Mouse (Mus musculus) 3134 (cell line): Measurements from ENCODE around the gene Hinfp.
"Not testable (repeated sequence)": the region's sequence is repeated elsewhere in the genome, so short reads cannot be mapped to it uniquely, and the experiment has no call there.

Source experiments
- DNase-seq: peaks from one replicate; pipeline ENCODE4 v3.0.0-alpha.2; 2011; ENCODE audit warnings: low spot score; ENCODE audit not compliant: insufficient read length; ENCODE audit errors: extremely low read depth

Gene Hinfp

DNA sequence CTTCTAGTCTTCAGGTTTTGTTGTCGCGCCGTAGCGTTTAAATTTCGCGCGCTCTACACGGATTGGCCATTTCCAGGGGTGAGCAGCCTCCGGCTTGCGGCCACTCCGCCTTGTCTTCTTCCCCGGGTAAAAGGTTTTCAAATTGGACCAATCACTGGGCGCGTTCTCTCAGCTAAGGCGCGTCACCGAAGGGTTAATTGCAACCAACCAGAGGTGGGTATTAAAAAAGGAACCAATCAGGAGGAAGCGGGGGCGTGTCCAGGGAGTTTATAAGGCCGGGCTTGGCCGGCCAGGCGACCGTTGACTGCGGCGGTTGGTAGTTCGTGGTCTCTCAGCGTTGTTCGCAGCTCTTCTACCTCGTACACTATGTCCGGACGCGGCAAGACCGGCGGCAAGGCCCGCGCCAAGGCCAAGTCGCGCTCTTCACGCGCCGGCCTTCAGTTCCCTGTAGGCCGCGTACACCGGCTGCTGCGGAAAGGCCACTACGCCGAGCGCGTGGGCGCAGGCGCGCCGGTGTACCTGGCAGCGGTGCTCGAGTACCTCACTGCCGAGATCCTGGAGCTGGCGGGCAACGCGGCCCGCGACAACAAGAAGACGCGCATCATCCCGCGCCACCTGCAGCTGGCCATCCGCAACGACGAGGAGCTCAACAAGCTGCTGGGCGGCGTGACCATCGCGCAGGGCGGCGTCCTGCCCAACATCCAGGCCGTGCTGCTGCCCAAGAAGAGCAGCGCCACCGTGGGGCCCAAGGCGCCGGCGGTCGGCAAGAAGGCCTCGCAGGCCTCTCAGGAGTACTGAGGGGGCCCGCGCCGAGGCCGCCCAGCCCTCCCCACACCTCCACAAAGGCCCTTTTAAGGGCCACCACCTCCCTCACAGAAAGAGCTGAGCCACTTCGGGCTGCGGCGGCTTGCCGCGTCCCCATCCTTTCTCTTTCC, 29.2 kb upstream of the Hinfp start, which contains the start of gene H2afx:
Gene H2afx (plus strand): TSS at position 299 of the 935 bp plus-strand sequence.
- DNase-seq: peak; percentile 100

DNA sequence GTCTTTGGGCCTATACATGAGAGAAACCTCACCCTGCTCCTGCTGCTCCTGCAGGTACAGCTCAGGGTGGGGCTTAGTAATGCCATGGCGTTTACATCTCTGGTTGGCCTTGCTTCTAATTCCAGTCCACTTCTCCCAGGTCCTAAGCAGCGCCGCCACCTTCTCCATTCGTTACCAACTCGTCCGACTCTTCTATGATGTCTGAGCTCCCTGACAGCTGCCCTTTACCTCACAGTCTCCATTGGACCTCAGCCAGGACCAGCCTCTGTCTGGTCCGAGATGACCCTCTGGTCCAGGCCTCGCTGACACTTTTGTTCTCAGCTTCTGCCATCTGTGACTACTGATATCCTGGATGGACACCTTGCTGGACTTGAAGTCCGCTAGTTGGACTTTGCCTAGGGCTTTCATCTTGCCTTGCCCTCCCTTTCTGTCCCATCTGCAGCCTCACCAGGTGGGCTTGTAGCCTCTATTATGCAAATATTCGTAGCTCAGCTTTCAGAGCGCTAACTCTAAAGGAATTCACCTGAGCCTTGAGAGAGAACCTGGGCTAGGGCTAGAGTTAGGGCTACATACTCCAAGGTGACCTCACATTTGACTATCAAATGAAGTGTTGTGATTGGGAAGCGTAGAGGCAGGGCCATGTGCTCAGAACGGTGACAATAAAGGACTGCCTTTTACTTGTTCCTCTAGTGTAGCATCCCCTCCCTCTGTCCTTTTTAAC, 27.6 kb upstream of the Hinfp start:
- DNase-seq: no peak

DNA sequence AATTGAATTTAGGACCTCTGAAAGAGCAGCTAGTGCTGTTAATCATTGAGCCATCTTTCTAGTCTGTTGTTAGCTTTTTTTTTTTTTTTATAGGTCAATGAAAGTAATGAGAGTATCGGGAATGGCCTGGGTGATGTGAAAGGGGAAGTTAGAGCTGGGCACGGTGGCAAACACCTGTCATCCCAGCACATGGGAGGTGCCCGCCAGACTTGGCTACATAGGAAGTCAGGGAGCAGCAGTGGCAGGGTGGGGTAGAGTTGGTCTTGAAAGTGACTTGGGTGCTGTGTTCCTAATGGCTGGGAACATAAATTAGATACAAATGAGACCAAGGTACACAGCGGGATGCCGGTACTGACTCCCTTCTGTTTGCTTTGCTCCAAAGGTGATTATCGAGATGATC, 25.3 kb upstream of the Hinfp start:
- no peak for DNase-seq

DNA sequence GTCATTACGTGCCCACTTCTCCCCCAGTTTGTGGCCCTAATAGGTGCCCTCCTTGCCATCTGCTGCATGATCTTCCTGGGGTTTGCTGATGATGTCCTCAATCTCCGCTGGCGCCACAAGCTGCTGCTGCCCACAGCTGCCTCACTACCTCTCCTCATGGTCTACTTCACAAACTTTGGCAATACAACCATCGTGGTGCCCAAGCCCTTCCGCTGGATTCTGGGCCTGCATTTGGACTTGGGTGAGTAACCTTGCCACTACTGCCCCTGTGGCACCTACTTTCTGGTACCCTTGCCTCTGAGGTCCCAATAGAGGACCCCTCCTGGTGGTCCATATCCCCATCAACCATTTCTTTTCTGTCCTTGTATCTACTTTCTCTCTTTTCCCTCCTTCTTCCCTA, 22.5 kb upstream of the Hinfp start:
- no peak for DNase-seq

DNA sequence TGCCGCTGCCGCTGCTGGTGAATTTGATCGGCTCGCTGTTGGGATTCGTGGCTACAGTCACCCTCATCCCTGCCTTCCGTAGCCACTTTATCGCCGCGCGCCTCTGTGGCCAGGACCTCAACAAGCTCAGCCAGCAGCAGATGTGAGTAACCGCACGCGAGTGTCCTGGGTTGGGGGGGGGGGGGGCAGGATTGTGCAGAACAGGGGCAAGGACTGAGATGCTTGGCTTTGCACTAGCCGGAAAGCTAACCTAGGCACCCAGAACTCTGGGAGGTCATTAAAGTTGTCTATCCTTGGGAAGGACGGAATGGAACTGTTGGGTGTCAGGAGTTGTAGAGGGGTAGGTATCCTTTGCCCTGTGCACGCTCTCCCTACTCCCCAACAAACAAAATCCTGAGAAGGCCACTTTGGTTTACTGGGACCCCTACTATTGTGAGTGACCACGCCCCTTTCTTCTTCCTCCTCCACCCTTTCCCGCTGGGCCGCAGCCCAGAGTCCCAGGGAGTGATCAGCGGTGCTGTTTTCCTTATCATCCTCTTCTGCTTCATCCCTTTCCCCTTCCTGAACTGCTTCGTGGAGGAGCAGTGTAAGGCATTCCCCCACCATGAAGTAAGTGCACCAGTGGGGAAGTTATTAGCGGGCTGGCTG, 21.7 kb upstream of the Hinfp start:
- peak; percentile 39 for DNase-seq

DNA sequence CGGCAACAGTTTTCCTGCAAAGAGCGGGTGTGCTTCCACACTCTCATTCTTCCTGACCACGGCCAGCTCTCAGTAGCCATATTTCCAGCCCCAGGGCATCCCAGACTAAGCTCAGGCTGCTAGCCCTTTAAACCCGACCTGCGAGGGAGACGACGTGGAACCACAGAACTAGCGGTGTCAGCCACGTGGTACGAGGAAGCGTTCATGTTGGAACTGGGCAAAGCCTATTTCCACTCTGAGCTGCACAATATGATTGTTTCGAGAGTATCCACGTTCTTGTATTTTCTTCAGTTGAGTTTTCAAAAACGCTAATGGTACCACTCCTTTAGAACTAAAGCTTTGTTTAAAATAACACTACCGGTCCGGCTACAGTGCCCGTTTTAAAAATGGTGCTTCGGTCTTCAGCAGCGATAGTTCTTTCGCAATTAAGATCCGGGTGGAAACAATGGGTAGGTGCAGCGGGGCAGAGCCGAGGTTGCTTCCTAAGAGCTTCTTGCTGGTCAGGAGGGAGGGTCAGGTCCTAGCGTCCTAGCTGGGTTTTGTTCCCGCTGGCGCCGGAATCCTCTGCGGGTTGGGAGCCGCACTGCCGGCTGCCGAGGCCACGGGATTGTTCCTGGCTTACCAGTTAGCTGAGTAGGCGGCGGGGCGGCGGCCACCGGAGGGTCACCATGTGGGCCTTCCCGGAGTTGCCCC, 21.0 kb upstream of the Hinfp start:
- DNase-seq: peak; percentile 85

DNA sequence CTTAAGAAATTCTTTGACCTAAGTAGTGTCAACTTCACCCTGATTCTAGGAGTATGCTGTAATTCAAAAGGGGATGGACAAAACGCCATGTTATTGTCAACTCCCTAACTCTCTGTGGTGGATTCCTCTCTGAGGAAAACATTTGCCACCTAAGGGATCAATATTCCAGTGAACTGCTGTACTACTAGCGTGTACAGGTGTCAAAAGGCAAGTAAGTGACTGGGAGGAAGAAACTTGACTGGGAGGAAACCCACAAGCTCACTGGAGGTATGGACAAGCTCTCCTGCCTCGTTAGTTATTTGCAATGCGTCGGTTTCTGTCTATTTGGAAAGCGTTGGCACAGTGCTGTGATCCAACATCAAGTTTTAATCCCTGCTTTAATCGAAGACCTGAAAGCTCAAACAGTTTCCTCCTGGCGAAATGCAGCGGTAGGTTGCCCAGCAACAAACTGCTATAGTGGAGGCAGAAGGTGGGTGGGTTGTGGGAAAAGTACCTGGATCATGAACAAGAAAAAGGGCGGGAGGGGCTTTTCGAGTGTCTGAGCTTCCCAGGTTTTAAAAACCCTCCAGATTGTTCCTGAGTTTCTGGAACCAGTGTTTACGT, 20.4 kb upstream of the Hinfp start, which contains the start of gene Dpagt1:
Gene Dpagt1 (plus strand): TSS at position 252 of the 603 bp plus-strand sequence.
- peak; percentile 36 for DNase-seq

DNA sequence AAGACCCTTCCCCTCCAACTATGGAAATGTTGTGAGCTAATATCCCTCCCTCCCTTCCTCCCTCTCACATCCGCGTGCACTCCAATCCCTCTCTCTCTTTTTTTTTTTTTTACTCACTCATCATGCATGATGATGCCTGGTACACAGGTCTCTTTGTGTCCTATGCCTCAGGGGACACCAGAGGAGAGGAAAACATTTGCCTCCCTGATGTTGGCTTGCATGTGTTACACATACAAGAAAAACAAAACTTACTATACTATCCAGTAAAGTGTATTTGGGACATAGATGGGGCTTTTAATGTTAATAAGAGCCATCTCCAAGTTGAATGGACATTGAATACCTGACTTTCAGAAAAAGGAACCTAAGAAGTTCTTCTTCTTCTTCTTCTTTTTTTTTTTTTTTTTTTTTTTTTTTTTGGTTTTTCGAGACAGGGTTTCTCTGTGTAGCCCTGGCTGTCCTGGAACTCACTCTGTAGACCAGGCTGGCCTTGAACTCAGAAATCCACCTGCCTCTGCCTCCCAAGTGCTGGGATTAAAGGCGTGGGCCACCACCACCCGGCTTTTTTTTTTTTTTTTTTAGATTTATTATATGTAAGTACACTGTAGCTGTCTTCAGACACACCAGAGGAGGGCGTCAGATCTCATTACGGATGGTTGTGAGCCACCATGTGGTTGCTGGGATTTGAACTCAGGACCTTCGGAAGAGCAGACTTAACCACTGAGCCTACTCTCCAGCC, 19.7 kb upstream of the Hinfp start:
- not testable (repeated sequence) for DNase-seq

DNA sequence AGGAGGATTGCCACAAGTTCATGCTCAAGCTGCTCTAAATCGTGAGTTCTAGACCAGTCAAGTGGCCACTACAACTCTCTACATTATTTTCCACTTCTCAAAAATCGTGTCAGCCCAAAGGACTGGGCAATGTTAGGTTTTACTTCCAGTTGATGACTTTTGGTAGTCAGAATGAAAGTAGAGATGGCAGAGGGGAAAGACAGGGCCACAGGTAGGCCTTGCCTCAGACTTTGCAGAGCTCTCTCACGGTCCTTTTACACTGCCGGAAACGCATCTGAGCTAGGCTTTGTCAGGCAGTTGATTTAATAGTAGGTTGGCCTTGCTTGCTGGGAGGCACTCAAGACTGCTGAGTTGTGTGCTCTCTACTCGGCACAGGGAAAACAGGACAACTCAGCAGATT, 18.7 kb upstream of the Hinfp start:
- no peak for DNase-seq

DNA sequence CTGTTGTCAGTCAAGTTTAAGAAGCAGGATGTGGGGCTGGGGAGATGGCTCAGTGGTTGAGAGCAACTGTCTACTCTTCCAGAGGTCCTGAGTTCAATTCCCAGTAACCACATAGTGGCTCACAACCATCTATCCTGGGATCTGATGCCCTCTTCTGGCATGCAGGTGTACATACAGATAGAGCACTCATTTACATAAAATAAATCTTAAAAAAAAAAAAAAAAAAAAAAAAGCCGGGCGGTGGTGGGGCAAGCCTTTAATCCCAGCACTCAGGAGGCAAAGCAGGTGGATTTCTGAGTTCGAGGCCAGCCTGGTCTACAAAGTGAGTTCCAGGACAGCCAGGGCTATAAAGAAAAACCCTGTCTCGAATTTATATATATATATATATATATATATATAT, 18.2 kb upstream of the Hinfp start:
- not testable (repeated sequence) for DNase-seq

DNA sequence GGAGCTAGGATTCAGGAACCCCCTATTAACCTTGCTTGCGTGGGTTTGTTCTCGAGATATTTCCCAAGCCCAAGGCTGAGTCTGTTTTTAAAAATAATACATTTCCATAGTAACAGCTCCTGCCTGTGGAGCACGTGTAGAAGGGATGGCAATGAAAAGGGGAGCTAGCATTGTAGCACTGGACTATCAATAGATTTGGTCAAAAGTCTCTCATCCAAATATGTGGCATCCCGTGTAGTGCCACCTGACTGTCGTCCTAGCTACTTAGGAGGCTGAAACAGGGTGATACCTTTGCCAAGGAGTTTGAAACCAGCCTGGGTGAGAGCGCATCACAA, 15.3 kb upstream of the Hinfp start:
- DNase-seq: no peak

DNA sequence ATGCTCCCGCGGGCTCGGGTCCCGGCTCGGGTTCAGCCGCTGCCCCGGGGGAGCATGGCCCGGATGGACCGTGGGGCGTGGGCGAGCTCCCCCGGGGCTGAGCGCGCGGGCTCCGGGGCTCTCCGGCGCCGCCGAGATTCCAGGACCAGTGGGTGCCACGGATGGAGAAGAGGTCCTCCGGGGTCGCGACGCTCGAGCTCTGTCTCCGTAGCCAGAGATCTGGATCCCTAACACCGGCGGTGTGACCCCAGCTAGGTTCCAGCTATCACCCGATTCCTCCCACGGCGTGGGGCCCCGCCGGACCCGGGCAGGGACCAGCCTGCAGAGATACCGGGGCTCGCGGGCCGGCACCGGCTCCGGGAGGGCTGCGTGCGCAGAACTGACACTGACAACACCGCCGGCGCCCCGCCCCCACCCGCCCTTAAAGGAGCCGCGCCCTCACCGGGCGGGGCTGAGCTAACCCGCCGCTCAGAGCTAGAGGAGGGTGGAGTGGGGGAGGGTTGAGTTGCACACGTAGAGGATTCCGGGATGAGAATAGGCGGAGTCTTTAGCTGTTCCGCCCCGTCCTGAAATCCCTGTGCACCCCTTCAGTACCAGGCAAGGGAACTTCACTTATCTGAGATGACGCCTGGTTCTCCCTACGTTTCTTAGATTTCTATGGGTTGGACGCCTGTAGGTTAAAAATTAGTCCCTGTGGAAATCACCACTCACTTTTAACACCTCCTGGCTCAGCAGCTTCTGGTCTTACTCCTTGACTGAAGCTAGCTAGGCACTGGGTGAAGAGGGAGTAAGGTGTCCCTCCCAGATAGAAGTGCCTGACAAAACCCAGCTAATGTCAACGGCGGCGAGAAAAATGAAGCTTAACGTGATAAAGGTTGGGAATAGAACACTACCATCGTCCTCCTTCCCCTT, 14.7 kb upstream of the Hinfp start, which contains the start of gene C2cd2l:
Gene C2cd2l (minus strand): TSS at position 399 of the 912 bp plus-strand sequence.
- peak; percentile 93 for DNase-seq

DNA sequence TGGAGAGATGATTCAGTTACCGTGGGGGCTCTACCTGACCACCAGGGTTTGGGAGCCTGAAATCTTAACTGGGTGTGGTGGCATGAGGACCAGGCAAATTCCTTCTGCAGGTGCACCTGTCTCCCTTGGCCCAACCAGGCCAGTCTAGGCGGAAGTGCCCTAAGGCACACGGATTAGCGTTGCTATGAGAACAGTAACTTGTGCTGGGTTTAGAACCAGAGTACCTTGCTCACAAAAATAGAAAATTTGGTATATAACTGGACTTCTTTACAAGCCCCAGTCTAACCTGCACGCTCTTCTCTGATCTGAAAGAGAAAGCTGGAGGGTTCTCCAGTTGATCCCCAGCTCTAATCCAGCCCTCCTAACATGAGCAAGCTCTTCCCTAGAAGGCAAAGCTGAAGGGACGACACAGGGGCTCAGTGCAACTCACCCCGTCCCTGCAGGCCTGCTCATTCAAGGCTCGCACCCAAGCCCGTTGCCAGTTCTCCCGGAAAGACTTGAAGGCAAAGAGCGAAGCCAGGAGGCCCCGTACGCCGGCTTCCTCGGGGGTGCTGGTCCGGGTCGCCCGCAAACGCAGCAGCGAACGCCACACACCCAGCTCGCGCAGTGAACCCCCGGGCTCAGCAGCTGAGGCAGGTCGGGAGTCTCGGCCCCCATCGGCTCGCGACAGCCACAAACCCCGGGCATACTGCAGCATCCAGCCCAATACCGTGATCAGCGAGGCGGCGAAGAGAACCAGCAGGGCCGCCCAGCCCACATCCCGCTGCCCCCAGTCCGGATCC, 13.8 kb upstream of the Hinfp start:
- DNase-seq: peak; percentile 51

DNA sequence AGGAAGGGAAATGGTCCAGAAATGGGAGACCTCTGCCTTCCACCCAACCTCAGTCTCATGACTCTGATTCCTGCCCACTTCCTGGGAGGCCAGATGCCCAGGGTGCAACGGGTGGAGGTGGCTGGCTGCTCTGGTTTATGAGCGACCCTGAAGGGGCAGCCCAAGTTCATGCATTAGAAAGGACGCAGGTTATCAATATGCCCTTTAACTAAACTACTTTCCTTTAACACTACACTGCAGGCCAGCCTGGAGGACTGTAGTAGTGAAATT, 13.3 kb upstream of the Hinfp start:
- no peak for DNase-seq

DNA sequence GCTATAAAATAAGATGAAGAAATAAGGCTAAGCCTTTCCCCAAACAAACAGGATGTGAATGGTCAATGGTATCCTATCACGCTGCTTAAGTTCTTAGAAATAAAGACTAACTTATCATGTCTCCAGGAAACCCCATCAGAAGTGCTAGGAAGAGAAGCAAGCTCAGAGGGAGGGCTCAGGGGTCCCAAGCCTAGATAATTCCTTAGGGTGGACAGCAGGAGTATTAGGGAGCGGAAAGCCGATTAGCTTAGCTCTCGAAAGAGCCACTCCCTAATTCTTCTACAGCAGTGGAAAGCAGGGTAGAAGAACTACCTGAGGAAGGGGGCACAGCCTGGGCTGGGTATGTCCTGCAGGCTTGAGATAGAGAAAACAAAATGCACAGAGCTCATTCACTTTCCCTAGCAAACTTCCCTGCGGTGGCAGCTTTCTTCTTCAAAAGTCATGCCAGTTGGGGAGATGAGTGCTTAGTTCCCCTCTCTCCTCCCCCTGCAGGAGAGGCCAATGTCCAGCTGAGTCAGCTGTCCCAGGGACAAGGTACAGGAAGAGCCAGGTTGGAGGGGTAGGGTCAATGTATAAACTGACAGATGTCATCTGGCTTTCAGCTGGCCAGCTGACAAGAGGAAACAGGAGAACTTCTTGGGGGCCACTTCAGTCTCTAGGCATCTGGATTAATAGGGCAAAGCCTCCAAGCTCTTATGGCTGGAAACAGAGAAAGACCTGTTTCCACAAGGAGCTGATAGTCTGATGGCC, 12.8 kb upstream of the Hinfp start:
- no peak for DNase-seq

DNA sequence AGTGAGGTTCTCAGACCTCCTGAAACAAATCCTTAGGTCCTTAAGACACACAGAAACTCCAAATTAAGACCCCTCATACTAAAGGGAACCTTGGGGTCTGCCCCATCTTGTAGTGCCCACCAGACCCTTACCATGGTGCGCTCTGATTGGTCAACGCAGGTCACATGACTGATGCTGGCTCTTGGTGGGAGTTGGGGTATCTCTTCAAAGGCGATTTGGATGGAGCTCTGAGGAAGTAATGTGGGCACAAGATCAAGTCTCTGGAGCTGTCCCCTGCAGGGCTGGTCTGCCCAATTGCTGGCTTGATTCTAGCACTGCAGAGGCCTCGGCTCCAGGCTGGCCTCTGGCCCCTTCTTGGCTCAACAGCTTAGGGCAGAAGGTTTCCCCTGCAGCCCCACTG, 12.0 kb upstream of the Hinfp start:
- DNase-seq: no peak

DNA sequence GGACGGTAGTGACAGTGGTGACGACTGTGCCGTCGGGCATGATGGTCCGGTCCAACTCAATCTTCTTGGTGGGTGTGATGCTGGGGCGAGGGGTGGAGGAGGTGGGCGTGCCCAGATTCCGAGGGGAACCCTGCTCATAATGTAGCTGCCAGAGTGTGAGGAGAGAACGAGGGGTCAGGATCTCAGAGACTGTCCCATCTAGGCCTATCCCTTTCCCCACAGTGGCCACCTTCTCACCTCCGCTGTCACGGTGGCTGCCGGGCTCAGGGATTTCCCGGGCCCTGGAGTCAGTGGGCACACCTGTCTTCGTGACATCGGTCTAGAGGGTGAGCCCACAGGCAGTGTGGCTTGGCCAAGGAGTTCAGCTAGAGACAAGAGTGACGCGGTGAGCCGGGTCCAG, 9.4 kb upstream of the Hinfp start:
- no peak for DNase-seq

DNA sequence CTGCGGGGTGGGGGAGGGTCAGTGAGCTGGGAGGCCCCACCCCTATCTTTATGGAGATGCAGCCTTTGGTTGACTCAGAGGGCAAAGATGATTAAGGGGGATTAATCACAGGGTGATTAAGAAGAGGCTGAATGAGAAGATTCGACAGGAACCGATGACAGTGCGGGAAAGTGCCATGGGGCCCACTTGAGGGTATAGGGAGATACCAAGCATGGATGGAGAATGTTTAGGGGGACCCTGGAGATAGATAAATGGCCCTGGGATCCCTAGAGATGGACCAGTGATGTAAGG, 8.7 kb upstream of the Hinfp start:
- no peak for DNase-seq
